Mouse (Mus musculus): ENCODE measurements around the gene Gna15.

The Gna15 gene

DNA sequence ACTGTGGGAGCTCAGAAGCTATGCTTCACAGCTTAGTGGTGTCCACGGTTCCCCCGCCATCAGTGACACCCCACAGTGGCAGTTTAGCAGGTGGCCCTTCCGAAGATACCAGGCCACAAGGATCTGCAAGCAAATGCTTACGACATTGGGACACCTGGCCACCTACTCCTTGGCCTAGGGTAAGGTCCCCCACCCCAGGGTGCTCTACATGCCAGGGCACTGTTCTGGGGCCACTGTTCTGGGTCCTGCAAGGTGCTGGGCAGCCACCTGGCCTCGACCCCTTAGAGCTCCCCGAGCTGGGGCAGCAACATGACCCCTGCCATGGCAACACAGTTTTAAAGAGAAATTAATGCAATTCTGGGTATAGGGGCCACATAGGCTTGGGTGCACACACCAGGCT lies 28.9 kb downstream of the Gna15 start:
- no peak for DNase-seq (ENCODE audit: low spot score)

DNA sequence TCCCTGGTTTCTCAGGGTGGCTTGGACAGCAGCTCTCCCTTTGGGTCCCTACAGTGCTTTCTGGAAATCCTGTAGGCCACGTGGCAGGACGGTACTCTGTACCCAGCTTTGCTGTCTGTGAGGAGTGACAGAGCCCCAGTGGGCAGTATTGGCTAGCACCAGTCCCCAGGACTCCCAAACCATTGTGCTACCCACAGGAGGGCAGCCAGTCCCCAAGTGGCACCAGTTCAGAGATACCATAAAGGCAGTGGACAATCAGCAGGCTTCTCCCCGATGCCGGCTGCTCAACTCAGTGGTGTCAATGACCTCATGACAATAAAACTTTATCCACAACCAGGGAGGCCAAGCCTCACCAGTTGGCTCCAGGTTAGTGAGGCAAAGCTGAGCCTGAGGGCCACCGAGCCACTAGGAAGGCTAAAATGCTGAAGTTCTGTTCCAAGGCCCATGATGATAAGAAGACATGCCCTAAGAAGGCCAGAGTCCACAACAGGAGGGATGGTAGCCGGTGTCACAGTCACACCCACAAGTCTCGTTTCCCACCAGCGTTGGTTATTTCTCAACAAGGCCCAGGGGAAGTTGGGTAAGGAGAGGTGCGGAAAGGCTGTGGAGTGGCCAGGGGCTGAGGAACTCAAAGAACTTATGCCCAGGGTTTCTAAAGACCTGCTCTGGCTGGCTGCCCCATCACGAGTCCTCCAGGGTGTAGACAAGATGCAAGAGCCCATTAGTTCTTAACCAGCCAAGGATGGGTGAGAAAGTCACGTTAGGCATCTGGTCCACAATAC lies 29.6 kb downstream of the Gna15 start:
- DNase-seq (ENCODE audit: low spot score): no peak

DNA sequence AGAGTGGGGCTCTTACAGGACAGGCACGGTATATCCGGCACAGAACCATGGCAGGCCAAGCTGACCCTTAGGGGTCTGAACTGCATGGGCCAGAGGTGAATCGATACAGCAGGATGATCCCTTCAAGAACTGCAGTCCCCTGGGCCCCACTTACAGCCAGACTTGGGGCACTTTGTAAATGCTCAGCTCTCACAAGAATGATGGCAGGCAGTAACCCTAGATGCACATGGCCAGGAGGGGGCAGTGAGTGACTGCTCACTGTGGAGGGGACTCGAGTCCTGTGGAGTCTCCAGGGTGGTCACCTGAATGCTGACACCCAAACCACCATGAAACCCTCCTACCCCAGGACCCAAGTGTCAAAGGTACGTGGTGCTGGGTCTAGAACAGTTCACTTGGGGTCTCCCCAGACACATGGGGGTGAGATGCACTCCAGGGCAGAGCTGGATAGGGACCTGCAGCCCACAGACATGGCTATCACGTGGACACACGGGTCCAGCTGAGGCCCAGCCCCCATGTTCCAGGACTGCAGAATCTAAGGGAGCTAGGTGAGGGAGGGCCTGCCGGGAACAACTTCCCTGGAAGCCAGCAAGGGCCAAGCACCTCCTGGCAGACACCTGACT lies 30.3 kb downstream of the Gna15 start:
- no peak for DNase-seq (ENCODE audit: low spot score)

DNA sequence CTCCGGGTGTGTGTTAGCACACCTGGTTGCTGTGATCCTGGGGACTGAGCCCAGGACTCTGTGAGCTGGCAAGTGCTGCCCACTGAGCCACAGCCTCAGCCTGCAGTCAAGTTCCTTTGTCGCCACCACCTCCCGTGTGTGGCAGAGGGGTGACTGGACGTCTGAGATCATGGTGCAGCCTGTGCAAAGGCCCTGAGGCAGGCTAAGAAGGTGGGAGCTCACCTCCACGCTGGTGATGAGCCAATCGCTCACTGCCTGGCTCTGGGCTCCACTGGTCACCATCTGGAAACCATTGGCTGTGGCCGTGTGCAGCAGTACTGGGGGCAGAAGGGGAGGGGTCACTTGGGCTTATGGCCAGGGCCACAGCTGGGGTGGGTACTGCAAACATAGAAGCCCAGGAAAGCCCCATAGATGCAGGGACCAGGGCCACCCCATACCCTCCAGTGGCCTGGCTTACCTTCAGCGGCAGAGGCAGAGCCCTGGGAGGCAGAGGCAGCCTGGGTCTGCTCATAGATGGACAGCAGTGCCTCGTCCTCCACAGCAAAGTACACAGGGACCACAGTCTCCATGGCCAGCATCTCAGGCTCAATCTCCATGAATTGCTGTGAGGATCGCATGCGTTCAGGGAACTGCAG lies 31.3 kb downstream of the Gna15 start:
- no peak for DNase-seq (ENCODE audit: low spot score)

DNA sequence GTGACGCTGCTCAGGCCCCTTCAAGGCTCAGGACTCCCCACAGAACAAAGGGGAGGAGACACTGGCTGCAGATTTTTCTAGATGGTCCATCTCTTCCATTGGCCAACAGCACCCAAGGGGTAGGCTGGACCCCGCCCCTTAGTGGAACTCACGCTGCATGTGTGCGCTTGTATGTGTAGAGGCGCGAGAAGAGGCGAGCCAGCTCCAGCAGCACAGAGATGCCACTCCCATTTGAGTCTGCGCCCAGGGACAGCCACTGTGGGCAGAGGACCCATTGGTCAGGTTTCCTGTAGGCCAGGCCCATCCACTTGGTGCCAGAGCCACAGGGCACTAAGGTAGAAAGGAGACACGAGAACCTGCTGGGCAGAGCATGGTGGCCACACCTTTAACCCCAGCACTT lies 33.0 kb downstream of the Gna15 start:
- no peak for DNase-seq (ENCODE audit: low spot score)

DNA sequence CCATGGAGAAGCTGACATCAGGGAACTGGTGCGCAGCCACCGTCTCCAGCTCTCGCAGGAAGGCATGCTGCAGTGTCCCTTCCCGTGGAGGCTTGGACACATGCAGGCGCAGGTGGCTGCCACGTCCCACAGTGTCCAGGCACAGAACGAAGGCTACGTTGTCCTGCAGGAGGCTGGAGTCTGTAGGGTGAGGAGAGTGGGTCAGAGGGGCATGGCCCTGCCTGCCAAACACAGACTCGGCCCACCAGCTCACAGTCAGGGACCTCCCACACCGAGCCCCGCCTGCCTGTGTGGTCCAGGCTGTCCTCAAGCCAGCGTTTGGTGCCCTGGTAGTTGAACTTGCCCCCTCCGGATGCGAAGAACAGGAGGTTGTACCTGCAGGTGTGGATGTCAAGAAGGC lies 34.1 kb downstream of the Gna15 start:
- DNase-seq (ENCODE audit: low spot score): no peak

DNA sequence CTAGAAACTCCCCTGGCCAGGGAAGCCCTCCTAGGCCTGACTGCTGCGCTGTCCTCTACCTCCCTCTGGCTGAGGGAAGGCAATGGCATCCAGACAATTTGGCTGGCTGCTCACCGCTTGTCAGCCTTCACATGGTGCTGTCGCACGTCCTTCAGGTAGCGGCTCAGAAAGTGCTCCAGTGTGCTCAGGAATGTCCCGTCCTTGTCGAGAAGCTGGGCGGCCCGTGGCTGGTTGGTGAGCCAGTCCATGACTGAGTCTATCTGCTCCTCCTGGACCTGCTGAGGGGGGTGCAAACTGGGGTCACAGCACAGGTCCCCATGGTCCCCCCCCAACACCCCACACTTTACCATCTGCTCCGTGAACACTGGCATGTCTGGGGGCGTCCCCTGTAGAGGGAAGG lies 35.9 kb downstream of the Gna15 start:
- no peak for DNase-seq (ENCODE audit: low spot score)

DNA sequence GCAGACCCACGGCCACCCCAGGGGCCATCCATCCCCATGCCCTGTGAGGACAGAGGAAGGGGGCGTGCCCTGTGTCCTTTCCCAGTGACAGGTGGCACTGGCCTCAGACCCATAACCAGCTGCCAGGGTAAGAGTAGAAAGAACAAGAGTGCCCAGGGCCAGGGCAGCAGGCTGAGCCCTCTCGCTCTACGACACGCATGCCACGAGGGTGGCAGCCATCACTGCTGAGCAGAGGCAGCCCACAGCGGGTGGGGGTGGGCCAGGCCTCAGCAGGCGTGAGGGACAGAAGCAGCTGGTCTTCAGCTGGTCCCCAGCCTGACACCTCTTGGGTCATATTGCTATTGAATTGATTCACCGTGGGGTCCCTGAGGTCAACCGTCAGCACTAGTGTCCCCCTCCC lies 37.5 kb downstream of the Gna15 start:
- DNase-seq (ENCODE audit: low spot score): no peak

DNA sequence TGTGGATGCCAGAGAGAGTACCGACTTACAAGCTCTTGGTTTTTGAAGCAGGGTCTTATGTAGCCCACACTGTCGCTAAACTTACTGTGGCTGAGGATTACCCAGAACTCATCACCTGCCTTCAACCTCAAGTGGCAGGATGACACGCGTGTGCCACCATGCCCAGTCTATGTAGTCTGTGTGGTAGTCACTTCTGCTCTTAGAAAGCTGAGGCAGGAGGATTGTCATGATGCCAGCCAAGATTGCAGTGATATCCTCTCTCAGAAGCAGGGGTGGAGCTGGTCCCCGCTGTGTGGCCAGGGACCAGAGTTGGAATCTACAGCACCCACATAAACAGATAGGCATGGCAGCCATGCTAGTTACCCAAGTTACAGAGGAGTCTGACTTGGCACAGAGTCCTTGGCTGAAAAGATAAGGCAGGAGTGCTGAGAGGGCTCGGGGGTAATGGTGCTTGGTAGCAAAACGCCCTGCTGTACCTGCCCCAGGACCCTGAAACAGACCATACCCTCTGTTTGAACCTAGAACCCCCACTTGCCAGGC lies 38.5 kb downstream of the Gna15 start:
- no peak for DNase-seq (ENCODE audit: low spot score)

DNA sequence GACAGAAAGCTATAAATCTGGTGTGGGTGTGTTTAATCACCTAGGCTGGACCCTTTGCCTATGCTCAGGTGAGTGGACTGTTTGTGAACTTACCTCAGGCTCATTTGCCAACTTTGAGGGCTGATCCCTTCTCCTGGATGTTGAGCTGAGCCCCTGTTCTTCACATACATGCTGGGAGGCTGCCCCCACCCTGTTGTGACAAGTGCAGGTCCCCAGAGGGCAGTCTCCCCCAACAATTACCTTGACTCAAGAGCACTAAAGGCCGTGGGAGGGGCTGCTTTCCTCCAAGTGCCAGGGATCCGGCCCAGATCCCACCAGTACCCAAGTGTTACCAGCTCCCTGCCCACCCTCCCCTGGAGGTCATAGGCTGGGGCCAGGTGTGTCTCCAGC lies 39.0 kb downstream of the Gna15 start:
- DNase-seq (ENCODE audit: low spot score): no peak

DNA sequence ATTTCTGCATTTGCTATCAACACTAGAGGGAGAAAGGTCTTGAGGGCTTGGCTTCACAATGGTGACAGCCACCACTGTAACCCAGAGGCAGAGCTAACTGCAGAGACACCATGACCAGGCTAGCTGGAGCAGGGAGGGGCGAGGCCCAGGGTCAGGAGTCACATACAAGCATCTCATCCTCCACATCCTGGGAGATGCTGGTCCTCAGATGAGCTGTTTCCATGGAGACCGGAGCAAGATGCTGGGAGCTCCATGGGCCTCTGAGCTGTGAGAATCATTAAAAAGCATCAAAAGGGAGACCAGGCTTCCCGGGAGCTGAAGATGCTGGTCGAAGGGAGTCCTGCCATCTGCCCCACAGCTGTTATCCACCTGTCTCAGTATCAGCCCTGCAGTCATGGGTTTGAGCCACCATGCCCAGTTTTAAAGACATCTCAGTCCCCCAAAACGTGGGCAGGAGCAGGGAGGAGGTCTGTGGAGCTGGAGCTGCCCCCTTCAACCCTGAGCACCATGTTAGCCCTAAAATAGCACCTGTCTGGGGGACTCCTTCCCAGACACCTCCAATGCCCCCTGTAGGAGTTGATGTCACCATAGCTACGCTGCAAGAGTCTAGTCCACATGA lies 39.5 kb downstream of the Gna15 start:
- no peak for DNase-seq (ENCODE audit: low spot score)

DNA sequence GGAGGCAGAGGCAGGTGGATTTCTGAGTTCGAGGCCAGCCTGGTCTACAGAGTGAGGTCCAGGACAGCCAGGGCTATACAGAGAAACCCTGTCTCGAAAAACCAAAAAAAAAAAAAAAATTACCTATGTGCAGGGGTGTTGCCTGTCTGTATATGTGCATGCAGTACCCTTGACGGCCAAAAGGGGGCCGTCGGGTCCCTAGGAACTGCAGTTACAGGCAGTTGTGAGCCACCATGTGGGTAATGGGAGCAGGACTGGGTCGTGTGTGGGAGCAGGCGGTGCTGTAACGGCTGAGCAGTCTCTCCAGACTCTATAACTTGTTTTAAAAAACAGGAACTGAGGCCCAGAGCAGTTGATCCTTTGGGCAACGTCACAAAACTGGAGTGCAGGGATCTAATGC lies 40.0 kb downstream of the Gna15 start:
- DNase-seq (ENCODE audit: low spot score): peak; percentile 66

DNA sequence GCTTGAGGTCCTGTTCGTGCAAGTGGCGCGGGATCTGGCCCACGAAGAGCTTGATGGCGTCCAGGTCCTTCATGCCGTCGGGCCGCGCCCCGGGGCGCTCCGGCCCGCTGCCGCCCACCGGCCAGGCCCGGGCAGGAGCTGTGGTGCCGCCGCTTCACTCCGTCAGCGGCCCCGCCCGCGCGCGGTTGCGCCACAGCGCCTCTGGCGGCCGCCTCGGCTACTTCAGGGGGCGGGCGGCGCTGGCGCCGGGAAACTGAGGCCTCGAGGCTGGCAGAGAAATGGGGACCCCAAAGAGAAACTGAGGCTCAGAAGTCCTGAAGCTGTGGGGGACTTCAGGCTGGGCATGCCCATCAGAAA lies 41.5 kb downstream of the Gna15 start, which contains the start of gene Celf5:
Gene Celf5 (minus strand): TSS at position 177 of the 357 bp plus-strand sequence.
- DNase-seq (ENCODE audit: low spot score): peak; percentile 72

DNA sequence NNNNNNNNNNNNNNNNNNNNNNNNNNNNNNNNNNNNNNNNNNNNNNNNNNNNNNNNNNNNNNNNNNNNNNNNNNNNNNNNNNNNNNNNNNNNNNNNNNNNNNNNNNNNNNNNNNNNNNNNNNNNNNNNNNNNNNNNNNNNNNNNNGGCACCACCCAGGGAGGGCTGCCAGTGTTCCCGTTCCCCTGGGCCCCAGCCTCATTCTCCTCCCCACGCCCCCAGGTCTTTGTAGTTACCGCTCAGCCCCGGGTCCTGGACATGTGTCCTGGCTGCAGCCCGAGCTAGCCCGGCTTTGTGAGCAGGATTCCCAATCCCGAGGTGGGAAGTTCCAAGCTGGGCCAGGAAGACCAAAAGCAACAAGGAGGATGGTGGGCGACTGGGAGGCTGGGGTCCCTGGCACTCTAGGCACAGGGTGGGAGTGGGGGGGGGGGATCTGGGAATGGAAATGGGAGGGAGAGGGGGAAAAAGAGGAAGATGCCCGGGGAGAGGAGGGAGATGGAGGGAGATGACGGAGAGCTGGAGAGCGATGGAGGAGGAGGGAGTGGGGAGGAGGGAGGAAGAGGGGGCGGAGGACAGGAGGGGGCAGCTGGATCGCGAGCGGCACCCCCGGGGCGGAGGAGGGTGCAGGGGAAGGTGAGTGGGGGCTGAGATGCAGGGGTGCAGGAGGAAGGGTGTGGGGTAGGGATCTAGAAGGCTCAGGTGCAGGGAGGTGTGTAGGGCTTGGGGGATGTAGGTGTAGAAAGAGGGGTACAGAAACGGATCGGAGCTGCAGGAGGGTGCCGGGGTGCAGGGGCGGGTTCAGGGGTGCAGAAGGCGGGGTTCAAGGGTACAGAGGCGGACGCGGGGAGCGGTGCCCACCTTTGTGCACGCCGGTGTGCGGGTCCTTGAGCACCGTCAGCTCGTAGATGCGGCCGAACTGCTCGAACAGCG lies 42.2 kb downstream of the Gna15 start:
- no peak for DNase-seq (ENCODE audit: low spot score)

DNA sequence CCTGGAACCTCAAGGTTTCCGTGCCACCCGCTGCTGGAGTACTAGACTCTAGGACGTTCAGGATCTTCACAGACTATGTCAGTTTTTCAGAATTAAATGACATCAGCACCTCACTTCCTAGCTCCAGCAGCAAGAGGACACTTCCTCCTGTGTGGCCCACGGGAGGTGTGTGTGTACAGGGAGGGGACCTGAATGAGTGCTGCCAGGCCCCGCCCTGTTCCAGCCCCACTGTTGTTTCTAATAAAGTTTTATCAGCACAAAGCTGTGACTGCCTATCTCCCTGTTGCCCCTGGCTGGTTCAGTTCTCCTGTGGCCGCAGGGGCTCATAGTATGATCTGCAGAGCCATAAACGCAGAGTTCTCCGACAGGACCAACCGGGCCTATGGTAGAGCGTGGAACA lies 49.6 kb downstream of the Gna15 start:
- DNase-seq (ENCODE audit: low spot score): no peak

DNA sequence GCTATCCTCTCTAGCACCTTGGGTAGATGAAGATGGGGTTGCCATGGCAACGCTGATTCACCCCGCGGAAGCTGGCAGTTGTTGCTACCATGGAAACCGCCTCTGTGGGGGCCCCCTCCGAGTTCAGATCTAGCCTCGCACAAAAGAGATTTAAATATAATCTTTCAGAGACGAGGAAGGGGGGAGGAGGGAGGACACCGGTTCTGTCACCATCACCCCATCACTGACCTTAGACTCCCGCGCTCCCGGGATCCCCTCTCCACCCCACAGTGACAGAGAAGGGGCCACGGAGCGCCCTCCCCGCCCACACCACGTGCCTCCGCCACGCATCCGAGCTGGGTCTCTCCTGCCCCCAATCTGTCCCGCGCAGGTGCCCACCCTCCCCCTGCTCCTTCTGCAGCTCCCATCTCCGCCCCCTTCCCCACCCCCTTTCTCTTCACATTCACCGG lies 51.0 kb downstream of the Gna15 start:
- peak; percentile 77 for DNase-seq (ENCODE audit: low spot score)

DNA sequence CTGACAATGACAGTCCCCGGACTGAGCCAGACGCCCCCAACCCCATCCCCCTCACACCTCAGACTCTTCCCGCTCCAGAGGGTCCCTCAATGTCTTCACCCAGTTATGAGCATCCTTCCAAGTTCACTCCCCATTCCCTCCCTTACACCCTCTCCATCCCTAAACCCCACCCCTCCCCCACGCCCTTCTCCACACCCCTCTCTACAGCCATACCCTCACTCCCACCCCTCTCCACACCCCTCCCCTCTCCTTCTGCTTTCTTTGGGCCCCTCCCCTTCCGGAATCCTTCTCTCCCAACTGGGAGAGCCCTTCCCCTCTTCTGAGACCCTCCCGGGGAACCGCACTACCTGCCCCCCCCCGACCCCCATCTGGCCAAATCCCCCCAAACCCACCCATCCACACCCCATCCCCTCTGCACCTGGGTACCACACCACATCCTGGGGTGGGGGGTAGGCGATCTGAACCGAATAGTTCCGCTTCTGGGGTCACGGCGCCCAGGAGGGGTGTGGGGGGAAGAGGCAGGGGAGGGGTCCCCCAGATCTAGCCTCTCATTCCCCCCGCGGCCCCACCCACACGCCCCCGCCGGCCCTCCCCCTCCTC lies 51.5 kb downstream of the Gna15 start:
- peak; percentile 28 for DNase-seq (ENCODE audit: low spot score)

DNA sequence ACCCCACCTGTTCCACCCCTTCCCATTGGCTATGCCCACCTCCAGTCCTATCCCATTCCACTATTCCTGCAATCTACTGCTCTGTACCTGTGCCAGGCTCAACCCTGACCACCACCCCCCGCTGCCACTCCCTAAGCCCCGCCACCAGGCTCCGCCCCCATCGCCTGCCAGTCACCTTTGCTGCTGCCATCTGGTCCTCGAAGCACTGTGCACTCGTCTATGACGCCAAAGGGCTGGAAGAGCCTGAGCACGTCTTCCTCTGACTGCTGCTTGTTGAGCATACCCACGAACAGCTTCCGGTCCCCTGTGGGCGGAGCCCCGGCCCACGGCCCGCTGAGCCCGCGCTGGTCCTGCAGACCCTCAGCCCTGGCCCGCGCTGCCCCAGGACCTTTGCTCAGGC lies 53.6 kb downstream of the Gna15 start:
- no peak for DNase-seq (ENCODE audit: low spot score)

DNA sequence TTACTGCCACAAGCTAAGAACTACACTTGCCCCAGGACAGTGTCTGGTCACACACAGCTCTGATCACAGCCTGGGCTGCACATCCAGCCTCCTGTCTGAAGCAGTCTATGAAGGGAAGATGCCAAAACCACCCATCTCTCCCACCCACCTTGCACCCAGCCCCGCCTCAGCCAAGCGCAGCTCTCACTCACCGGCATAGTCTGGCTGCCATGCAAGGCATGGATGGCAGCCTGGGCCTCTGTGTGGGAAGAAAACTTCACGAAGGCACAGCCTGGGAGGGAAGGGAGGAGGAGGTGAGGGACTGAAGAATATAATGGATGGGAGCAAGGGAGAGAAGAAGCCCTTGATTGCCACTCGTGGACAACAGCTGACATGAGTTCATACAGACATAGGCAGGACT lies 54.8 kb downstream of the Gna15 start:
- no peak for DNase-seq (ENCODE audit: low spot score)

DNA sequence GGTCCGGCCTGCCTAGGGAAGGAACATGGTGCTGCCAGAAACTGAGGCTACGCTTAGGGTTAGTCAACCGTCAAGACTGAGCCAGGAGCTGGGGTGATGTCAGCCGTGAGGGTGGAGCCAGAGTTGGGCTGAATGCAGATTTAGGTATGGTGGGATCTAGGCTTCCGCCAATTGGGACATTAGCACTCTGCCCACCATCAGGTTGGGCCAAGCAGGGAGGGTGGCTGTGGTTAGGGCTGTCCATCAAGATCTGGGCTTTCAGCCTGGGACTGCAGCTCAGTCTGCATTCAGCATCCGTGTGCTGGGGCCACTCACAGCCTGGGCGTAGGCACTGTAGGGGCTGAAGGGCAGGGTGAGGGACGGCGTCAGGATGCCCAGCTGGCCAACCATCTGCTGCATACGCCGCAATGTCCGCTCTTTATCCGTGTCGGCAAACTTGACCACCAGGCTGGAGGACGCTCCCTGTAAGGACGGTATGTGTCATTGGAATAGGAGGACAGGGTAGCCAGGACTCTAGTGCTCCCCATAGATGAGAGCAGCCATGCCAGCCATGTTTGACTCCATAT lies 56.3 kb downstream of the Gna15 start:
- DNase-seq (ENCODE audit: low spot score): no peak

DNA sequence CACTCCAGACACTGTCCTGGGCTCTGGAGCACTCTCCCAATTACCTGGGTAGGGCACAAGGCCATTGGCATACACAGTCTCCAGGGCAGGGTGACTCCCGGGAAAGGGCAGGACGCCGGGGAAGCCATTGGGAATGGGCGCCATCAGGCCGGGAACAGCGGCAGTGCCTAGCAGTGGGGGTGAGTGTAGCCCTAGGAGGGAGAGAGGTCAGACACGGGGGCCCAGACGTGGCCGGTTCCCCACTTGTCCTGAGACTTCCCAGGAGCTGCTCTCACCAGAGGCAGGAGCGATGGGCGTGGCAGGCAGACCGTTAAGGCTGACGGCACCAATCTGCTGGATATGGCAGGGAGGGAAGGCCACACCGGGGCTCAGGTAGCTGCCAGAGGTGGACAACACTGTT lies 57.1 kb downstream of the Gna15 start:
- no peak for DNase-seq (ENCODE audit: low spot score)

Data from retina, embryonic 14.5 days (tissue).